Mouse (Mus musculus) liver, embryonic 11.5 days (tissue): ENCODE measurements around the gene Cc2d1b. TPM values are rescaled to one million over a fixed set of nuclear protein-coding genes. Genes with fewer than 3 reads are reported as not detected.

ENCODE experiments used
- ATAC-seq: fragments of 200-750 bp; cut with Nextera tagmentation; replicated peaks from 2 replicates; pipeline ENCODE4 v1.8.0; 2017; ENCODE audit warnings: moderate number of reproducible peaks, mild to moderate bottlenecking, moderate TSS enrichment, moderate library complexity; ENCODE audit not compliant: low FRiP score
- DNase-seq: peaks from one replicate; pipeline ENCODE4 v3.0.0-alpha.2; 2017; ENCODE audit warnings: low spot score
- H3K27ac ChIP-seq: fragments of 300-500 bp; sonication (generic); 2 replicates; pipeline ENCODE4 v1.5.1; 2014; ENCODE audit warnings: mild to moderate bottlenecking, low read depth, low read length, control low read depth
- H3K27me3 ChIP-seq: fragments of 300-500 bp; sonication (generic); replicated peaks from 2 replicates; pipeline ENCODE4 v1.6.1; 2014; ENCODE audit warnings: low read length, mixed read lengths; ENCODE audit not compliant: control insufficient read depth, insufficient read depth
- H3K36me3 ChIP-seq: fragments of 300-500 bp; sonication (generic); 2 replicates; pipeline ENCODE4 v1.6.1; 2014; ENCODE audit warnings: mild to moderate bottlenecking, low read length, moderate library complexity, mixed read lengths; ENCODE audit not compliant: control insufficient read depth, insufficient read depth
- H3K4me1 ChIP-seq: fragments of 300-500 bp; sonication (generic); replicated peaks from 2 replicates; pipeline ENCODE4 v1.6.1; 2014; ENCODE audit warnings: low read length, mixed read lengths; ENCODE audit not compliant: control insufficient read depth, insufficient read depth
- H3K4me2 ChIP-seq: fragments of 300-500 bp; sonication (generic); 2 replicates; pipeline ENCODE4 v1.6.1; 2014; ENCODE audit warnings: mild to moderate bottlenecking, control low read depth, moderate library complexity
- H3K4me3 ChIP-seq: fragments of 300-500 bp; sonication (generic); 2 replicates; pipeline ENCODE4 v1.5.1; 2014; ENCODE audit warnings: low read depth, low read length, control low read depth
- H3K9ac ChIP-seq: fragments of 300-500 bp; sonication (generic); 2 replicates; pipeline ENCODE4 v1.6.1; 2014; ENCODE audit warnings: low read depth, low read length, control low read depth
- H3K9me3 ChIP-seq: fragments of 300-500 bp; sonication (generic); 2 replicates; pipeline ENCODE4 v1.6.1; 2016; ENCODE audit warnings: low read length, inconsistent platforms, mixed read lengths; ENCODE audit not compliant: control insufficient read depth
- WGBS: fragments of 180-500 bp; shearing (Covaris S2); extraction: QIAGEN DNeasy Blood & Tissue Kit; methylation state at CpG from one replicate; pipeline ENCODE4 v1.1.7; 2014; 5-methylcytosine and 5-hydroxymethylcytosine counted together
- polyA plus RNA-seq: library from polyadenylated mRNA; unstranded; fragments of >200 nt; fragmentation: Nextera tagmentation; extraction: Ambion mirVana; gene quantifications from 2 replicates; pipeline ENCODE4 v1.2.1, GENCODE M21; 2014

Cc2d1b gene
- polyA plus RNA-seq, 1 experiment from 2014 or later: 27.8 TPM

GRCm38 (mm10) chr4:108631616-108632015 lies 11.9 kb downstream of the Cc2d1b start:
- Histone ChIP-seq H3K36me3 (peaks cover 44% of the 10 kb centered on the region), H3K4me2 (no peak overlapping the region), H3K4me3 (no peak overlapping the region), H3K9ac (no peak overlapping the region), H3K4me1 (no peaks in the 10 kb centered on the region), H3K9me3 (no peaks in the 10 kb centered on the region), H3K27me3 (no peaks in the 10 kb centered on the region), H3K27ac (no peak overlapping the region)
- no peak for ATAC-seq
- 91% methylated on average over 4 of the region's 4 CpGs for whole genome bisulfite sequencing
- no peak for DNase-seq

- Histone ChIP-seq H3K36me3 (peaks cover 32% of the 10 kb centered on the region; the same call in 1 of the 2 replicates), H3K4me2 (no peak overlapping the region), H3K27ac (no peak overlapping the region), H3K4me1 (peaks cover 6% of the 10 kb centered on the region), H3K9me3 (no peaks in the 10 kb centered on the region), H3K27me3 (no peaks in the 10 kb centered on the region), H3K4me3 (no peak overlapping the region), H3K9ac (no peak overlapping the region)
- DNase-seq (no peak), ATAC-seq (no peak)
- WGBS: 91% methylated on average over 12 of the region's 12 CpGs
These were observed 14.0 kb downstream of the Cc2d1b start for GRCm38 (mm10) chr4:108633703-108634102.

- no peak overlapping the region for H3K4me2 ChIP-seq
- H3K9me3 ChIP-seq: no peaks in the 10 kb centered on the region
- ATAC-seq (no peak), DNase-seq (no peak)
- peaks cover 25% of the 10 kb centered on the region; the same call in 1 of the 2 replicates for H3K36me3 ChIP-seq
- H3K4me1 ChIP-seq: peaks cover 16% of the 10 kb centered on the region
- no peak overlapping the region for H3K27ac ChIP-seq
- H3K4me3 ChIP-seq: no peak overlapping the region
- WGBS: 89% methylated on average over 4 of the region's 4 CpGs
- no peaks in the 10 kb centered on the region for H3K27me3 ChIP-seq
- no peak overlapping the region for H3K9ac ChIP-seq
These were observed 15.0 kb downstream of the Cc2d1b start for GRCm38 (mm10) chr4:108634696-108635095.

GRCm38 (mm10) chr4:108635101-108635500 lies 15.4 kb downstream of the Cc2d1b start:
- Histone ChIP-seq H3K9ac (no peak overlapping the region), H3K9me3 (no peaks in the 10 kb centered on the region), H3K36me3 (peaks cover 24% of the 10 kb centered on the region; the same call in 1 of the 2 replicates), H3K4me3 (no peak overlapping the region), H3K27ac (no peak overlapping the region), H3K4me1 (peaks cover 17% of the 10 kb centered on the region), H3K27me3 (no peaks in the 10 kb centered on the region), H3K4me2 (no peak overlapping the region)
- DNase-seq (no peak), ATAC-seq (no peak)

- Histone ChIP-seq H3K36me3 (peaks cover 17% of the 10 kb centered on the region; the same call in 1 of the 2 replicates), H3K27ac (no peak overlapping the region), H3K27me3 (no peaks in the 10 kb centered on the region), H3K9ac (no peak overlapping the region), H3K4me3 (no peak overlapping the region), H3K9me3 (no peaks in the 10 kb centered on the region), H3K4me2 (no peak overlapping the region), H3K4me1 (peaks cover 17% of the 10 kb centered on the region)
- DNase-seq: no peak
- ATAC-seq: no peak
- 92% methylated on average over 3 of the region's 3 CpGs for WGBS
These were observed 18.0 kb downstream of the Cc2d1b start for GRCm38 (mm10) chr4:108637721-108638120.

GRCm38 (mm10) chr4:108638752-108639151 lies 19.0 kb downstream of the Cc2d1b start:
- H3K9ac ChIP-seq: no peak overlapping the region
- peaks cover 17% of the 10 kb centered on the region for H3K4me1 ChIP-seq
- WGBS: 57% methylated on average over 5 of the region's 5 CpGs
- no peaks in the 10 kb centered on the region for H3K9me3 ChIP-seq
- H3K27me3 ChIP-seq: no peaks in the 10 kb centered on the region
- DNase-seq (no peak), ATAC-seq (peak; percentile 75)
- peaks cover 9% of the 10 kb centered on the region; the same call in 1 of the 2 replicates for H3K36me3 ChIP-seq
- H3K4me2 ChIP-seq: no peak overlapping the region
- H3K4me3 ChIP-seq: no peak overlapping the region
- H3K27ac ChIP-seq: peak overlapping the region; percentile 38; the same call in 1 of the 2 replicates

GRCm38 (mm10) chr4:108664407-108664806 lies 44.7 kb downstream of the Cc2d1b start:
- no peak overlapping the region for H3K27ac ChIP-seq
- DNase-seq (no peak), ATAC-seq (no peak; the same call in 1 of the 2 replicates)
- no peak overlapping the region for H3K4me2 ChIP-seq
- no peaks in the 10 kb centered on the region for H3K27me3 ChIP-seq
- H3K4me3 ChIP-seq: no peak overlapping the region
- WGBS: 66% methylated on average over 2 of the region's 2 CpGs
- H3K9me3 ChIP-seq: no peaks in the 10 kb centered on the region
- no peaks in the 10 kb centered on the region for H3K4me1 ChIP-seq
- H3K36me3 ChIP-seq: no peaks in the 10 kb centered on the region
- no peak overlapping the region for H3K9ac ChIP-seq

Other genes starting within 250 kb of the Cc2d1b start
- 1.0 and 1.9 TPM in 2 replicates for gene Shisal2a, start 236.6 kb upstream of the Cc2d1b start, polyA plus RNA-seq
- gene Gpx7, start 213.0 kb upstream of the Cc2d1b start, polyA plus RNA-seq: 21.5 and 21.8 TPM in 2 replicates
- gene Tut4, start 160.5 kb upstream of the Cc2d1b start, polyA plus RNA-seq: 39.1 and 49.7 TPM in 2 replicates
- gene Prpf38a, start 40.6 kb upstream of the Cc2d1b start, polyA plus RNA-seq: 89.0 and 96.2 TPM in 2 replicates
- 30.2 and 36.1 TPM in 2 replicates for gene Orc1, start 40.5 kb upstream of the Cc2d1b start, polyA plus RNA-seq
- gene 3110021N24Rik, start 99.7 kb downstream of the Cc2d1b start, polyA plus RNA-seq: 0.35 and 0.47 TPM in 2 replicates
- 1.2 and 1.9 TPM in 2 replicates for gene Zfyve9, start 160.9 kb downstream of the Cc2d1b start, polyA plus RNA-seq
- 121 and 125 TPM in 2 replicates for gene Btf3l4, start 213.7 kb downstream of the Cc2d1b start, polyA plus RNA-seq
- 61.9 and 63.8 TPM in 2 replicates for gene Txndc12, start 214.7 kb downstream of the Cc2d1b start, polyA plus RNA-seq
- 94.2 and 101 TPM in 2 replicates for gene Kti12, start 227.8 kb downstream of the Cc2d1b start, polyA plus RNA-seq
- gene A730015C16Rik, start 228.7 kb downstream of the Cc2d1b start, polyA plus RNA-seq: 0.51 and 0.92 TPM in 2 replicates